Mouse (Mus musculus) brain, embryonic 14.5 days (tissue): ENCODE data around the gene Srrd. TPM values are rescaled to one million over a fixed set of nuclear protein-coding genes. Genes with fewer than 3 reads are reported as not detected.

Source experiments
- DNase-seq: peaks from one replicate; pipeline ENCODE4 v3.0.0-alpha.2; 2011; ENCODE audit warnings: low read depth
- CTCF ChIP-seq: fragments of 200-500 bp; IDR thresholded peaks from 2 replicates; pipeline ENCODE4 v1.5.1; 2012; ENCODE audit warnings: inconsistent platforms, mild to moderate bottlenecking, moderate library complexity, borderline replicate concordance; ENCODE audit not compliant: insufficient read depth, insufficient read length; ENCODE audit errors: extremely low read depth
- POLR2A ChIP-seq: fragments of 200-500 bp; IDR thresholded peaks from 2 replicates; pipeline ENCODE4 v1.6.1; 2012; ENCODE audit warnings: mild to moderate bottlenecking, inconsistent platforms, borderline replicate concordance; ENCODE audit not compliant: poor library complexity, insufficient read depth, insufficient read length, severe bottlenecking; ENCODE audit errors: extremely low read depth
- polyA plus RNA-seq: library from polyadenylated mRNA; depleted of rRNA; stranded (reverse); fragments of >200 nt; gene quantifications from 2 replicates; pipeline ENCODE4 v1.2.3, GENCODE M21; 2012; rRNA removed

The Srrd gene
- polyA plus RNA-seq, 1 experiment = 69.5 TPM

DNA sequence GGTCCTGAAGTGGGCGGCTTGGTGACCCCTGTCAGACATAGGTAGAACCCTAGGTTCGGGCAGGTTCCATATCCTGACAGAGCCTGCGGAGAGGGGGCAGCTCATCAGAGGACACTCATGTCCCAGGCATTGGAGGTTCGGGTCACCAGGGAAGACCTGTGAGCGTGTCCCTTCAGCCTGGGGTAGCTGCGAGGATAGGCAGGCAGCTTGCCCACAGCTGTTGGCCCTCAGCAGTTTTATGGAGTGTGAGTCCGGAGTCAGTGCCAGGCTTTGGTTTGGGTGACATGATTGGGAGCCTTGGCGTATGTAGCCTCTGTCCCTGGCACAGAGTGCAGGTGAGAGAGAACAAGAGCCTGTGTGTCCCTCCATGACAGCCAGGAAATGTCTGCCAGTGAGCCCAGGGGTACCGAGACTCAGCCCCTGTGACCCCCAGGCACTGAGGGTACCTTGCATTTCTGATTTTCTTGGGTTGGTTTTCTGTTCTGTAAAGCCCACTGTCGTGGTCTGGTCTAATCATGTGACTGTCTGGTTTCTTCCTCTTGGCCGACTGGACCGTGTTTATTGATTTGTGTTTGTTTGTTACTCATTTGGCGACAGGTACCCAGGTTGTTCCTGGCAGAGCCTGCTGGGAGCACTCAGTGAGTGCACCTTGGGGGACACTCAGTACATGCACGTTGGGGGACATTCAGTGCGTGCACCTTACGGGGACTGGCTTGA lies 52.9 kb downstream of the Srrd start:
- no peak for DNase-seq
- TF ChIP-seq CTCF = no peak

DNA sequence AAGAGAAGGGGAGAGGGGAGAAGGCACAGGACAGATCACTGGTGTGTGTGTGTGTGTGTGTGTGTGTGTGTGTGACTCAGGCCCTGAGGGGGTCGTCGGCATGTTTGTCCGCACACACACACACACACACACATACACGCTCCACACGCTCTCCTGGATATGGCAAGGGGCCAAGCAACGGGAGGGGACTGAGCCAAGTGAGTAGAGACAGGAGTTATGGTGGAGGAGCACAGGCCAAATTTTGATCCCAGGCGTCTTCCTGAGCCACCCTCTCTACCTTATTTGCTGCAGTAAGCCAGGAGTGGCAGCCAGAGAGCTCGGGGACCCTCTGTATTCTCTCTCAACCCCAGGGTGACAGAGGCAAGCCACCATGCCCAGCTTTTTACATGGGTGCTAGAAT lies 53.6 kb downstream of the Srrd start:
- peak; percentile 58 for DNase-seq

DNA sequence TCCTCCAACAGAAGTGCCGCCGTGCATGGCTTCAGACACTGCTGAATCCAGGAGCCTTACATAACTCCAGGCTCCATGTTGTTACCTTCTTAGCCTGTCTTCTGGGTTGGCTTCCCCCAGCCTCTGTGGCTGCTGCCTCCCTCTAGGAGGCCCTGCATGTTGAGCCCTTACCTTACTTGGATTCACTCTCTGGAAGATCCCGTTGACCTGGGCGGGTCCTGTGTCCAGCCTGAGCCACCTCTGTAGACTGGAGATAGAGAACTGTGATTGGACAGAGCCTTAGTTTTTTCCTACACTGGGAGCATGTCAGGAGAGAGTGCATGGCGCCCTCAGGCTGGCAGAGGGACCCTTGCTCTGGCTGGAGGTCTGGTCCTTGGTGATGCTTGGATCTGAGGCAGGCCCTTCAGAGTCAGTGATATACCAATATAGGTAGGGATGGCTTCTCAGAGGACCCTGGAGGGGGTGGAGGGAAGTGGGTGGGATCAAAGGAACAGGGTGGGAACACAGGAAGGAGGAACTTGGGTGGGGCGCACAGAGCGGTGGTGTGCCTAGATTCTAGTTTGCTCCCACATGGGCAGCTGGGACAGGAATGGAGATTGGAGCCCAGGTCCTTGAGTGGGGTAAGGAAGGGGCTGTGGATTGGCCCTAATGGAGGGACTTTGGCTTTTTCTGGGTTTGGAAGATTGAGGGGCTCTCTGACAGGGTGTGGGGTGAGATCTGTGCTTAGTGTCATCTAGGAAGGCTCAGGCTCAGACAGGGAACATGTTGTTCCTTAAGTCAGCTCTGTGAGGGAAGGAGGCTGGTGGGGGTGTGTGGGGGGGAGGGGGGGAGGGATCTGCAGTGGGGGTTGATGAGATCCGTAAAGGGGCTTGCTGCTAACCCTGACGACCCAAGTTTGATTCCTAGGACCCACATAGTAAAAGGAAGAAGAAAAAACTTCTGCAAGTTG lies 54.4 kb downstream of the Srrd start:
- TF ChIP-seq POLR2A (no peak), CTCF (no peak)
- DNase-seq = no peak

More for the DNA sequence above, 53.6 kb downstream of the Srrd start:
- TF ChIP-seq POLR2A = no peak
- TF ChIP-seq CTCF = no peak

DNA sequence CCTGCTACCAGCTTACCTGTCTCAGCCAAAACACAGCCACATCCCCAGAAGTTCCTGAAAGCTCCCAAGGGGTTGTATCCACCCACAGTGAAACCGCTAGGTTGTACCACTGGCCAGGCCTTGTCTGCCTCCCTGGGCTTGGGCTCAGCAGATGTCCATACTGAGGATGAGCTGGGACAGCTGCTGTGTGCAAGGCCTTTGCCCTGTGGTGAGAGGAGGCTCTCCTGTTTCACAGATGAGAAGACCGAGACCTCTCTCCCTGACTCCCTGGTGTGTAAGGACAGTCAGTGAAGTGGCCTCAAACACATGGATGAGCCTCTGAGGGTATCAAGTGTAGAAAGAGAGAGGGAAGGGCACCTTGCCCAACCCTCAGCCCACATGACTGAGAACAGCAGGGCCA lies 55.2 kb downstream of the Srrd start:
- TF ChIP-seq CTCF = no peak
- TF ChIP-seq POLR2A = no peak

More for the DNA sequence above, 55.2 kb downstream of the Srrd start:
- no peak for DNase-seq

Other genes with a start within 250 kb of the Srrd start
- 1.00 and 1.6 TPM in 2 replicates for gene Cryba4, start 90.5 kb downstream of the Srrd start, polyA plus RNA-seq
- gene Crybb1, start 87.2 kb downstream of the Srrd start, polyA plus RNA-seq = 1.1 and 1.6 TPM in 2 replicates
- 20.1 and 24.6 TPM in 2 replicates for gene Tpst2, start 66.3 kb downstream of the Srrd start, polyA plus RNA-seq
- 41.2 and 44.6 TPM in 2 replicates for gene Tfip11, start 16.7 kb downstream of the Srrd start, polyA plus RNA-seq
- 63.3 and 77.7 TPM in 2 replicates for gene Hps4, start within 50 bp of the Srrd start, polyA plus RNA-seq
- not detected in 2 replicates for gene Gm6583, start 13.0 kb upstream of the Srrd start, polyA plus RNA-seq
- 120 and 140 TPM in 2 replicates for gene Asphd2, start 51.8 kb upstream of the Srrd start, polyA plus RNA-seq
- gene Gm6588, start 106.4 kb upstream of the Srrd start, polyA plus RNA-seq = not detected in 2 replicates
- gene Sez6l, start 234.1 kb upstream of the Srrd start, polyA plus RNA-seq = 87.9 and 114 TPM in 2 replicates